Mouse (Mus musculus) gastrocnemius, postnatal 25 days (tissue): Measurements from ENCODE around the gene Tnip3. TPM values are rescaled to one million over a fixed set of nuclear protein-coding genes. Genes with fewer than 3 reads are reported as not detected.
A peak's percentile ranks its signal among the peaks of the same experiment; 100 is the strongest.

Source experiments
- DNase-seq: peaks from one replicate; pipeline ENCODE4 v3.0.0; 2022
- long read RNA-seq, 2 experiments: library from polyadenylated mRNA; stranded (forward); transcript quantifications; one replicate each; pipeline ENCODE4 v2.0.0; 2021
- total RNA-seq, 2 experiments: library from RNA; stranded (reverse); gene quantifications; 1 replicate in 1 of 2; 2 replicates in 1 of 2; pipeline ENCODE4 v1.2.3; 2021

Gene Tnip3
- not detected for total RNA-seq
- long read RNA-seq, experiment 1 = 0 reads
- long read RNA-seq, experiment 2 = 0 reads

DNA sequence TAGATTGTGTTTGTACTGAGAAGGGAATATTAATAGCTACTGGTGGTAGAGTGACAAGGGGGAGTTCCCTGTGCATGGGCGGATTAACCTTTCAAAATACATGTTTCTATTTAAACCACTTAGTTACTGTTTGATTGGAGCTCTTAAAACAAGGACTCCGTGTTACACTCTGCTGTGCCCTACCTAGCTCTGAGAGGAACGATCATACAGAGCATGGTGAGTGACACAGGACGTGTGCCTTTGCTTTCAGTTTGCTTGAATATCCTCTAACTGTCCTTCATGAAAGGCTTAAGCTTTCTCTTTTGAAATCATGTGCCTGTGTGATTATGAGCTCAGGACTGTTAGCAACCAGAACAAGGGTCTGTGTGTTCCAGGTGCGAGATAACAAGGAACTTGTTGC is at the start of gene Tnip3:
Gene Tnip3 (plus strand): TSS at position 122 of the 400 bp plus-strand sequence.
- no peak for DNase-seq

DNA sequence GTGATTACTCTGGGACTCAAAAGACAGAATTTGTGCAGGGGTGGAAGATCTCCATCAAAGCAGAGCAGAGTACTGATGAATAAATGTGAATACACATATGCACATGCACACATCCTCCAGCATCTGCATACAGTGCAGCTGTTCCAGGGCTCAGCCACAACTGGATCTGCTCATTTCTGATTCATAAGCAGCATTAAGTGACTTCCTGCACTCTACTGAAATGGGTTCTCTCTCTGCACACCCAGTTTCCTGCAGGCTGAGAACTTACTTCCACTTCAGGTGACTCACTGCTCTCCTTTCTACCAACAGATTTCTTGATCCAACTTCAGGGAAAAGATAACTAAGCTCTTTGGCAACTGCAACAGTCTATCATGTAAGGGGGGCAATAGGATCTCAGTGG is 26.3 kb upstream of the Tnip3 start:
- DNase-seq = no peak

DNA sequence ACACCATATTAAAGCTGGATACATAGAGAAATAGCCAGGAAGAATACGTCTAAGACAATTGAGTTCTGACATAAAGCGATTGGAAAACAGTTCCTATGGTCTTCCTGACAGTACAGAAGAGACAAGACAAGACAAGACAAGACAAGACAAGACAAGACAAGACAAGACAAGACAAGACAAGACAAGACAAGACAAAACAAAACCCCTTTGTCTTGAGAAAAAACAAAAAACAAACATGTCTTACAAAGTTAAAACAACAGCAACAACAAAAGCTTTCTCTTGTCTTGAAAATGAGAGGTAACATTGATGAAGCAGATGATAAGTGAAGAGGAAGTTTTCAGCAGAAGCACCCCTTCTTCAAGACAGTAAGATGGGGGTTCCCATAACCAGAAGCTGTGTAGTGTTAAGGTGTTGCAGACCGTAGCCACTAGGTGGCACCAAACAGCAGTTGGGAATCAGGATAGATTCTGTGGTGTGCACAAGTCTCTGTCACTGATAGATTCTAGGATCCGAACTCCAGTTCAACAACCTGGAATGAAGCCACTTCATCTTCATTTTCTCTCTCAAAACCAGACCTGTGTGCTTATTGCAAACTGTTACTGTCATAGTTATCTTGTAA is 15.0 kb upstream of the Tnip3 start:
- no peak for DNase-seq

DNA sequence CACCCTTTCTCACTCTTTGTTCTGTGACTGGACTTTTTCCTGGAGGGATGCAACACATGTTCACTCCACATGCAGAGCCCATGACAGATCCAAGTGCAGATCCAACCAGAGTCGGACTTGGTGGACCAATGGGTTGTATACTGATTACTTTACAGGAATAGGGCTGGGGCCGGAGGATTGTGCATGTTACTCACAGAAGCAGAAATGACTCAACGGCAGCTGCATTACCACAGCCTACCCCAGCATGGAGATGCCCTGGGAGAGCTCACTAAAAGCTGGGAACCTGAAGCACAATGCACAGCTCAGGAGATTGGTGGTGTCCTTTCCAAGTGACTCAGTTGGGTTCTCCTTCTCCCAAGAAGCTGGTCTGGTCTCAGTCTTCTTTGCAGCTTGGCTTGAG is 11.3 kb upstream of the Tnip3 start:
- DNase-seq = no peak

DNA sequence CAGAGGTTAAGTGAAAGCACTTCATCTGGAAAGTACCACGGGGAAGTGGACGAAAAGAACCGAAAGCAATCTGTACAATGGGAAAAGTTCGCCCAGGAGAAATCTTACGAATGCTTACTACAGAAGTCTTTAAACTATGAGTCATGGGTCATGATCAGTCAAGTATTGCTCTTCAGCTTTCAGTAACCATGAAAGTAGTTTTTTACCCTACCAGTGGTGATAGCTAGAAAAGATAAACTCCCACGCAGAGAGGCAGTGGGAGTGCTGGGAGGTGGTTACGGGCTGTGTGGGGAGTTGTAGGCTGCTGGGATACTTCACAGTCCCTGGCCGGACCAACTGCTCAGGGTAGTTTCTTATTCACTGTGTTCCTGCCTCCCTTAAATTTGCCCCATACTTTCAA is 8.4 kb upstream of the Tnip3 start:
- DNase-seq = no peak

DNA sequence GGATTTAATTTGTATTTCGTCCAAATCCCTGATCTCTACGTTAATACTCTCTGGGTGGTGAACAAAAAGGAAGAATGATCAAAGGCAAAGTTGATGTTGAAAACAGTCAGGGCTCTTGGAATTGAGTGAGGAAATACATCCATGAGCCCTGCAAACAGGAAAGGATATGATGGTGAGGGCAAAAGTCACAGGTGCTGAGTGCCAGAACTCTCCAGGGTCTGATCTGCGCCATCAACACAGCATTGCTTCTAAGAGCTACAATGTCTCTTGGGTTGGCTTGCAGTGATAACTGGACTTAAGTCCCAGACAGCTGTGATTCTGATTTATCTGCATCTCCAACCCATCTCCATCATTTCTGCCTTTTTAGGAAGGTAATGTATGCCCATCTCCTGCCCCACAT is 4.3 kb upstream of the Tnip3 start:
- no peak for DNase-seq

DNA sequence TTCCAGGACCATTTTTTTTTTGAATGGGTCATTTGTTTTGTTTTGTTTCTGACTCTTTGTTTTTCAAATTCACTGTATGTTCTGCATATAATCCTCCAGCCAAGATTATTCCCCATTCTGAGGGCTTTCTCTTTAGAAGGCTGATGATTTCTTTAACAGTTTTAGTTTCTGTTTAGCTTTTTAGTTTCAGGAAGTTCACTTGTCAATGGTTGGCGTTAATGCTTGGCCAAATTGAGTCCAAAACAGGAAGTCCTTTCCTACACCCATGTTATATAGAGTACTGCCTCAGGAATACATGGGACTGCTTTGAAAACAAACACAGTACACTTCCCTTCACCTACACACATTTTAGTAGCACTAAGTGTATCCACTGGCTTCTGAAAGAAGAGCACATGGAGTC is 2.8 kb downstream of the Tnip3 start:
- DNase-seq = no peak

DNA sequence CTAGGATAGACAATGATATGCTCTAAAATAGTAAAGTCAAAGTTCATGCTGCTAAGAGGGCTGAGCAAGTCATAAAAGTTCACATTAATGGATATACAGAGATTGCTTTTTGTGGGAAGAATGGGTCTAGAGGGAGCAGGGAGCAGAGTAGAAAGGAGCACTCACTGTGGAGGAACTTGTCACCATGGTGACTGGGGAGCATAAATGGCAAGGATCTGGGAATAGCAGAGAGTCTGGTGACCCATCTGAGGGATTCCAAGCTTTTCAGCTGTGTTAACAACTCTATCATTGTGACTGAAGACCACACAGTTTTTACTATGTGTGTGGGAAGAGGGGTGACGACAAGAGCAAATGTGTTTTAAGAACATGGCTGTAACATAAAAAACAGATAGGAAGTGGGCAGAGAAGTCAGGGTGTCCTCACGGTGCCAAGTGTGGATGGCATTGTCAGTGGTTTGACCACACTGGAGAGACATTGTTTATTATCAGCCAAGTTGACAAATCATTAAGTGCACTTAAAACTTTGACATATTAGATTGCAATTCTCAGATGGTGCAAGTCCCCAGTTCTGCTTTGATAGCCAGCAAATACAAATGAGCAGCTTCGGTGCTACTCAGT is 6.2 kb downstream of the Tnip3 start:
- no peak for DNase-seq

DNA sequence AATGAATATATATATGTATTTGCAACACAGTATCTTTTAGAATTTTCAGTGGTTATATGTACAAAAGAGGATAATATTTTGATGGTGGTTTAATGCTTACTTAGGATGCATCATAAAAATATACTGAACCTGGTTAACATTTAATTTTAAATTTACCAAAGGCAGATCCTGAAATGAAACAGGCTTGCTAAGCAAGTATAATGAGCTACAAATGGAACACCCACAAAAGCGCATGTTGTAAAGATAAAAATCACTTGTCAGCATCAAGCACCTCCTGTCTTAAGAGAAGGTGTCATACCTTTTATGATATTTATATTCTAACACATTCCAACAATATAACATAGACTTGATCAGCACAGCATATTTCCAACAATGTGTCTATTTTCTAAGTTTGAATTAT is 8.6 kb downstream of the Tnip3 start:
- no peak for DNase-seq

DNA sequence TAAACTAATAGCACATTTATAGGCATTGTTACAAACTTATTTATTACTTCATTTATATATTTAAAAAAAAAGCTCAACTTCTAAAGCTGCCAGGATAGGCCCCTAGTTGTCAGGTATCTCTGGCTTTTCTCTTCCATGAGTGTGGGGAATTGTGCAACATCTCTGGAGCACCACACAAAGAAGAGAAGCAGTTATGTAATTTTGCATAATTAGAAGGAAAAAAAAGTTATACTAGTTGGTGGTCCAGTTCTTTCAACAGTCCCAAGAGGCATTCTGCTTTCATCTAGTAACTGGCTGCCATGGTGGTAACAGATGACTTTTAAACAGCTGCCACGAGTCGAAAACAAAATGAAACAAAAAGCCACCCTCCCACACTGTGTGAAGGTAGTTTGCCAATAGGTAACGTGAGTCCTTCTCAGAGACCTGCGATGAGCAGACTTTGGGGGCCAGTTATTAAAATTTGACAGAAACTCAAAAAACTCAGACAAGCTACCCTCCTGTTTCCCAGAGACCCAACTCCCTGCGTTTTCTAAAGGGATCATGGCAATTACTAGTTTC is 12.3 kb downstream of the Tnip3 start:
- peak; percentile 11 for DNase-seq

DNA sequence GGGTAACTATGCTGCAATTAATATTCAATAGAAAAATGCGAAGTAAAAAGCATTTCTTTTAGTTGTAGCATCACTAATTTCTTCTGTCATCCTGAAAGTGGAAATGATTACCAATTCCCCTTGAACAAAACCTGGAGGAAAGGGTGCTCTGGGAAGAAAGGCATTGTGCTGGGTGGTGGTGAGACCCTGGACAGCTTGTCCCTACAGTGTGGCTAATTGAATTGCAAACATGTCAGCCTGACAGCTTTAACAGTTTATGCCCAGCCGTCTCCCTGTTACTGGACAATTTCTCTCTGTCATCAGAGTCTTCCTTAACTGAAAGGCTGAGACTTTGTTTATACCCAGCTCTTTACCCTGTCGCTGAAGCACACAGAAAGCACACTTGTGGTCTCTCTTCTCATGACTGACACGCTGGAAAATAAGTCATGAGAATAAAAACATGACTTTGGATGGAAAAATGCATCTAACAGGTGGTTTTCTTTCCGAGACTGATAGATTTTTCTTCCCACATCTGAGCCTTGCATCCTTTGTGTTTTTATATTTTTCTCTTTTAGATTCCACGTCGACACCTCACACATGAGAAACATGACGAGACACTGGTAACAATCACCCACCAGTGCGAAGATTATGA is 13.0 kb downstream of the Tnip3 start:
- DNase-seq = no peak

DNA sequence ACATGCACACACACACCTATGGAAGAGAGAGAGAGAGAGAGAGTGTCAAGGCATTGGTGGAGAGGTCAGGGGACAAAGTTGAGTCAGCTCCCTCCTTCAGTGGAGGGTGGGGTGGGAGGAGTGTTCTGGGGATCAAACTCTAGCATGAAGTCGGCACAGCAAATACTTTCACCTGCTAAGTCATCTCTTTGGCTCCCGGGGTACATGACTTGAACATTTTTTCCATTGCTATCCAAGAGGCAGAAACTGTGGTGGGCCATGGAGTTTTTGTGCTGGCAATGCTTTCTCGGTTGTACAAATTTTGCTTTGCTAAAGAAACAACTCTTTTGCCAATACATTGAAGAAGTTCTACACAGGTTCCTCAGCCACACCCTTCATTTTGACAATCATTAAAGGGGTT is 13.8 kb downstream of the Tnip3 start:
- no peak for DNase-seq

DNA sequence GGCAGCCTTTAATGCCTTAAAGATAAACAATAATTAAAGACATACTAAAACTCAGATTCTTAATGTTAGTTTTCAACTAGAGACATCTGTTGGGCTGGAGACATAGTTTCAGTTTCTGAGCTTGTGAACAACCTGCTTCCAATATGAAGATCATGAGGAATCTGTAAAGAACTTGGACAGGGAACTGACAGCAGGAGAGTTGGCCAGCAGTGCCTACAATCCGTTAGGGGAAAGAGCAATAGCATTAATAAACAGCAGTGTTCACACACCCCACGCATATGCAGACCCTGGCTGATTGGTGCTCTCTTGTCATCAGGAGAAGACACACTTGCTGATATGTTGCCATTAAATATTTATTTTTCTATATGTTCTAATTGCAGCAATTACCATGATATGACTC is 15.0 kb downstream of the Tnip3 start:
- DNase-seq = no peak

DNA sequence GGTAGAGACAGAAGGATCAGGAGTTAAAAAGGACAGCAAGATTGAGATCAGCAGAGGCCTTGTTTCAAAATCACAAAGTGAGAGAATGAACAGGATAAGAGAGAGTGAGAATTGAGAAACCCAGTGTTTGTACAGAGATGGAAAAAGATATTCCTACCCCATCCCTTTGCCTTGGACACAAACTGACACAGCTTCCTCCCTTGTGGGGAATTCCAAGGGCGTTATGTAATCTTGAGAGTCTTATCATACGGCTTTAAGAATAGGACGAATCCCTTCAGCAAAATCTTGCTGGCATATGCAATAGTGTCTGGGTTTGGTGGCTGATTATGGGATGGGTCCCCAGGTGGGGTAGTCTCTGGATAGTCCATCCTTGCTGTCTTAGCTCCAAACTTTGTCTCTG is 16.0 kb downstream of the Tnip3 start:
- no peak for DNase-seq

DNA sequence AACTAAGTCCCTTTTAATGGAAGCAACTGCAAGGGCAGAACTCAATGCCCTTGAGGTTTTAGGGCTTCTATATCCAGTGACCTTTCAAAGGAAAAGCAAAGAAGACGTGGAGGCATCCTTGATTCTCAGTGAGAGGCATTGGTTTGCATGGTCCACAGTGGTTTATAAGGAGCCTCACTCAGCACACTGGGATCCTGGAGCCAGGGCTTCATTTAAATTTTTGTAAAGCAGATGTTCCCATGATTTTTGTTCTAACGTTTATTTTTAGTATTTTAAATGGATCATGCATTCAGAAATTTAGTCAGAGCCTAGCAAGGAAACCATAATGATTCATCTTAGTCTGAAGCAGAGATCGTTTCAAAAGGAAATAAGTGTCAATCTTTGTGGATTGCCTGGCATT is 17.3 kb downstream of the Tnip3 start:
- DNase-seq = no peak

DNA sequence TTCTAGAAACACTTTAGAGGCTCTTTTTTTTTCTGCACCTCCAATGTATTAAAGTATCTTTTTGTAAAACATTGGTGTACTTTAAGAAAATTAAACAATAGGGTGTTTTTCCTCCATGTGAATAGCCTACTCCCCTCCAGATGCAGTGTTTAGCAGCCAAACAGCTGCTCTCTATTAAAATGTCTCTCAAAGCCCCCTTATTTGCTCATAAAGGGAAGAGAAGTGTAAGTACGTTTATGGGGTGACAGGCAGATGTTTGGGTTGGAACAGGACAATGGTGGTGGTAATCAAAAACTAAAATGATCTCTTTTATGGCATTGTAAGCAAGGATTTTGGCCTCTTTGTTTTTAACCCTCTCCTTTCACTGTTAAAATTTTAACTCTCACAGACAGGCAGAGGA is 17.8 kb downstream of the Tnip3 start:
- DNase-seq = no peak

DNA sequence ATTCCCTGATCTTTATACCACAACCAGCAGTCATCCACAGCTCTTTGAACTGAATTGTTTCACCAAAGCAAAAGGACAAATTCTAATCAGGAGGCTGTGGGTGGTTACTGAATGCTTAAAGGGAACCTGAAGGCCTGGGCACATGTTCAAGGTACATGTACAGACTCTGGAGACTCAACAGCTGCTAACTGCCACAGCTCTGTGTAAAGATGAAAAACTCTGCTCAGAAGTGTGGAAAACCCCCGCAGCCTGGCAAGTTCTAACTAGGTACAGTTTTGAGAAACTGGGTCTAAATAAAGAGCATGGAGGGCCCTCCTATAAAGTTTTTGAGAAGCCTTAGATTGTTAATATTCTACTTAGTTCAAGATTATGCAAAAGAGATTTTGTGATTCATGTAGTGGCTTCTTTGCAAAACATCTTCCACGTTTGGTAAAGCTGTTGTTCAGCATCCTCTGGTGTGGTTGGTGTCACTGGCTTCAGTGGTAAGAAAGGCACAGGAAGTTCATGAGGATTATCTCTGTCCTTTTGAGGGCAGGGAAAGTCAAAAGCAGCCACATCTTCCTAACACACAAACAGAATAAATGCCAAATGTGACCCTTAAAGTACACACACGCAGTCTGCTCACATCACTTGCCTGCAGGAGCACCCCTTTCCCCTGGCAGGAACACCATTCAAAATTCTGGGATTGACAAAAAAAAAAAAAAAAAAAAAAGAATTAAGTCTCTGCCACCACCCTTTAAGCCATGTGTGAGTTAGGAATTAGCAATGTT is 39.0 kb downstream of the Tnip3 start:
- DNase-seq = no peak

DNA sequence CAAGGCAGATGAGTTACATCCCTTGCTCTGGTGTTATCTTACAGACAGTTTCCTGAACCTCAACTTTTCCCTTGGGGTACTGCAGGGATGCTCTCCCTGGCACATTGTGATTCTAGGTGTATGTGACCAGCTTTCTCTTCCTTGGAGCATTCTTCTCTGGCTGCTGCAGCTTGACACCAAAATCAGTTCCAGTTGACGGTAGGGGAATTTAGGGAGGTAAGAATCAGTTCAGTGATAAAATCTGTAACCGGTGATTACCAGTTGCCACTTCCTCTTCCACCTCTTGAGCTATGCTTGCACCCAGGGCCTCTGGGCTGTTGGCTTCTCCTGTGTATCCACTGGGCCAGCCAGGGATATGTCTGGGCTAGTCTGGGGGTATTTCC is 39.5 kb downstream of the Tnip3 start:
- no peak for DNase-seq

DNA sequence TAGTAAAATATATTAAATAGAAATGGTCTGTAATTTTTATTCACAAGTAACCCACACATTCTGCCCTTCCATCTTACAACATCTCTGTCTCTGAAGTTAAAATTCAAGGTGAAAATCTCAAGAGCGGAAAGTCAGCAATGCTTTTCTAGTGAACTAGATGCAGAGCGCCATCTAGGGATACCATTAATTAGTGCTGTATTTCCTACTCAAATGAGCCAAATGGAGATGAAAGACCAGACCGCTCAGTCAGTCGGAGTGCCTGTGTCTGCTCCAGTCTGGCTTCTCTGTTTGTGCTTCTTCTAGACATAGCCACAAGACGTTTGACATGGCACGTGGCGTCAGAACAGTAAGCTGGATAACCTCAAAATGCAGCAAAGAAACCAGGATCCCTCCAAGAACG is 44.6 kb downstream of the Tnip3 start:
- DNase-seq = no peak

DNA sequence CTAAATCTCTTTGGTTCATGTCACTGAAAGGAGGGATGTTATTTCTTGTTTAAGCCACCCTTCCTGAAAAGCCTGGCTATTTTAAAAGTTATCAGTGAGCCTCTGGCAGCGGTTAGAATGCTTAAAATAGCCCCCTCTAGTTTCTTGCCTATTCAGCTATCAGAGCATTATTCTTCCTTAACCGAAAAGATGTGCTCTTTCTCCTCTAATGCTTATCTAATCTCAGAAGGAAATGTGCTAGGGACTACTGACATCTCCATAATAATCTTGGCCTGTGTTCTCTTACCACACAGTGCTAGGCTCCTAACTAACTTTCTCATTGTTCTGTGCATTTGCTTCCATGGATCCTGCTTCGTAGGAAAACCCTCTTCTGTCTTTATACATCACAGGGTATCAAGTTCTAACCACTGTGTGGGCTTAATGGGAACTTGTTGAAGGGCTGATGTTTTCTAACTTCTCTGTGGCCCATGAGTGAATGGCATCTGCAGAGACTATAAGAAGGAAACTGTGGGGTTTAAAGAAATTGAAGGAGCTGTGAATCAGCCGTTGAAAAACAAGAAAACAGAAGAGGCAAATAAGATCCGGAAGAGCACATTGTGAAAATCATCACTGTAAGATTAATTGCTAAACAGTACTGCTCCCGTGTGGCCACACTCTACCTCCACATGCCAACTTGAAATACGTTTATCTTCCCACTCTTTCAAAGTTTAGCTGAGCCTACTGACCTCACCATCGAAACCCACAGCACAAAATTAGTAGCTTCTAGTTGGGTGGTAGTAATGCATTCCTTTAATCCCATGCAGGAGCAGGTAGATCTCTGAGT is 53.2 kb downstream of the Tnip3 start:
- DNase-seq = no peak

DNA sequence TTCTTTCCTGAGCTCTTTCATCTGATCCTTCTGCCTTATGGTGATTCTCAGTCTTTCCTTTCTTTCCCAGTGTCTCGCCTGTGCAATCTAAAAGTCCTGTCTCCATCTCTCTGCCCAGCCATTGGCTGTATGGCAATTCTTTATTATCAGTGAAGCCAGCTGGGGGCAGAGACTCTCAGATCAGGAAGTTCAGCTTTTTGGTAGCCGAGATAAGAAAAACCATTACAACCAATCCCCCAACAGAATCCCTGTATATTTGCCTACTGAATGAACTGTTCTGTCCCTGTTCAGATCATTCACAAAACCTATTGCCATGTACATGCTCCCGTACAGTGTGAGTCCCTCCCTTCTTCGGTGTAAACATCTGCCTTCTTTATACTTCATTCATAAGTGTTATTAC is 57.9 kb downstream of the Tnip3 start:
- DNase-seq = no peak

DNA sequence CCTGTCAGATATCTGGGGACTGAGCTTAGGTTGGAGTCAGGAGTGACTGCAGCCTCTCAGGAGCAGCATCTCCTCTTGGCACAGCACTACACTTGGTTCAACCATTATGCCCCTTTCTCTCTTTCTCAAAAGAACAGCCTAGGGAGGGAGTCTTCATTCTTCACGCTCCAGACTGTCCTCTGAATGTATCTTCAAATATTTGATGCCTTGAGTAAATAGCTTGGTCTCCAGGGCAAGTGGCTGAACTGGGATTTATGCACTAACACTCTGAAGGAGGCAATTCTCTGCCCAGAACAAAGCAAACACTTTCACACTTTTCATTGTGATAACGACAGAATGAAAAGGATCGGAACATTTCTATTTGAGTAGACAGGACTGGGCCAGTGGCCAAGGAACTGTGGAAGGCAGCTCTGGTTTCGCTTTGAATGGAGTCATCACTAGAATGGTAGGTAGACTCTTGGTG is 59.8 kb downstream of the Tnip3 start:
- DNase-seq = no peak
